Mouse (Mus musculus) yolk sac, embryonic 10.5 days (tissue): ENCODE results near the gene Dthd1.

Experiments
- DNase-seq: peaks from one replicate; pipeline ENCODE4 v3.0.0-alpha.2; 2017; ENCODE audit warnings: low spot score

The Dthd1 gene

GRCm38 (mm10) chr5:62864348-62864747 is 50.7 kb downstream of the Dthd1 start:
- DNase-seq = no peak

- DNase-seq = no peak
Observed at GRCm38 (mm10) chr5:62867003-62867402, 53.4 kb downstream of the Dthd1 start.

DNA sequence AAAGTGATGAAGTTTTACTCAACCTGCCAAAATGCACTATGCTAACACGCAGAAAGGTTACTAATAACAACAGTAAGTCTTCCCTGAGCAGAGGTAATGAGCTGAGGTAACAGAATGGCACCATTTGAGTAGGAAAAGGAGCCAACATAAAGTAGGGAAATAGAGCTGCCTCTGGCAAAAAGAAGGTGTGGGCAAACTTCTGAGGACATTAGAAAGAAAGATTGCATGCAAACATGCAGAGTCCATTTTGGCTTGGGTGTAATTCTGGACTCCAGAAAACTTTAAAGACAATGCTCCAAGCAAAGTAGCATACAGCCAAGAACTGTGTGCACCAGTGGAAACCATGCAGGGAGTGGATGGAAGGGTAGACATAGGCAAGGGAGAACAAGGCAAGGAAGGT is 65.9 kb downstream of the Dthd1 start:
- DNase-seq = no peak

- no peak for DNase-seq
Observed at GRCm38 (mm10) chr5:62895326-62895725, 81.7 kb downstream of the Dthd1 start.

GRCm38 (mm10) chr5:62906954-62907353 is 93.3 kb downstream of the Dthd1 start:
- no peak for DNase-seq

DNA sequence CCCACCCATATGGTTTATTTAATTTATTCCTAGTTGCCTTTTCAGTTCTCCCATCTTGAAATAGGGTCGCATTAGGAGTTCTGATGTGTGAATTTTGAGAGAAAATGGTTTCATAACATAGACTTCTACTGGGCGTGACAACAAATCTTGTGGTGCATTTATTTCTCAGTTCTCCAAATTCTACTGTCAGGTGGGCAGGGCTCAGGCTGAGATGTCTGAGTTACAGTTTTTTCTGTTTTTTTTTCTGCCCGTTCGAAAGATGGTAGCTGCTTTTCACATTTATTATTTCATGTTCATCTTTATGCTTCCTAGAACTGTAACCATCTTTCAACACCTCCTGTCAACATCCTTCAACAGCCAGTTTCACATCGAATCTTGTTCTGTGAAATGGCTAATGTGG is 95.5 kb downstream of the Dthd1 start:
- no peak for DNase-seq

GRCm38 (mm10) chr5:62924616-62925015 is 111.0 kb downstream of the Dthd1 start:
- DNase-seq = no peak
